Mouse (Mus musculus) heart, embryonic 11.5 days (tissue): ENCODE measurements around the gene Ptcd1. TPM values are rescaled to one million over a fixed set of nuclear protein-coding genes. Genes with fewer than 3 reads are reported as not detected.
"Not testable (repeated sequence)": the region's sequence is repeated elsewhere in the genome, so short reads cannot be mapped to it uniquely, and the experiment has no call there.

ENCODE experiments used
- ATAC-seq: fragments of 200-750 bp; cut with Nextera tagmentation; replicated peaks from 2 replicates; pipeline ENCODE4 v1.8.0; 2017; ENCODE audit warnings: moderate library complexity; ENCODE audit not compliant: insufficient number of reproducible peaks, low FRiP score, low TSS enrichment
- H3K27ac ChIP-seq: fragments of 300-500 bp; sonication (generic); 2 replicates; pipeline ENCODE4 v1.5.1; 2014; ENCODE audit warnings: mild to moderate bottlenecking, low read depth, low read length
- H3K27me3 ChIP-seq: fragments of 300-500 bp; sonication (generic); 2 replicates; pipeline ENCODE4 v1.6.1; 2014; ENCODE audit warnings: mild to moderate bottlenecking, low read length, mixed read lengths; ENCODE audit not compliant: control insufficient read depth, insufficient read depth
- H3K36me3 ChIP-seq: fragments of 300-500 bp; sonication (generic); 2 replicates; pipeline ENCODE4 v1.6.1; 2014; ENCODE audit warnings: mild to moderate bottlenecking, low read length, moderate library complexity, mixed read lengths; ENCODE audit not compliant: control insufficient read depth, insufficient read depth
- H3K4me1 ChIP-seq: fragments of 300-500 bp; sonication (generic); 2 replicates; pipeline ENCODE4 v1.6.1; 2014; ENCODE audit warnings: low read length; ENCODE audit not compliant: control insufficient read depth, insufficient read depth
- H3K4me2 ChIP-seq: fragments of 300-500 bp; sonication (generic); 2 replicates; pipeline ENCODE4 v1.6.1; 2014; ENCODE audit warnings: mild to moderate bottlenecking, moderate library complexity
- H3K4me3 ChIP-seq: fragments of 300-500 bp; sonication (generic); 2 replicates; pipeline ENCODE4 v1.5.1; 2014; ENCODE audit warnings: low read depth, low read length
- H3K9ac ChIP-seq: fragments of 300-500 bp; sonication (generic); 2 replicates; pipeline ENCODE4 v1.6.1; 2014; ENCODE audit warnings: mild to moderate bottlenecking, low read depth, low read length, moderate library complexity
- H3K9me3 ChIP-seq: fragments of 300-500 bp; sonication (generic); replicated peaks from 2 replicates; pipeline ENCODE4 v1.6.1; 2016; ENCODE audit warnings: low read length; ENCODE audit not compliant: control insufficient read depth
- WGBS: fragments of 180-500 bp; shearing (Covaris S2); extraction: QIAGEN DNeasy Blood & Tissue Kit; methylation state at CpG from one replicate; pipeline ENCODE4 v1.1.7; 2014; ENCODE audit not compliant: insufficient replicate concordance; 5-methylcytosine and 5-hydroxymethylcytosine counted together
- polyA plus RNA-seq: library from polyadenylated mRNA; unstranded; fragments of >200 nt; fragmentation: Nextera tagmentation; extraction: Ambion mirVana; gene quantifications from 2 replicates; pipeline ENCODE4 v1.2.1, GENCODE M21; 2014

Gene Ptcd1
- polyA plus RNA-seq, 1 experiment from 2014 or later = 7.4 TPM

- WGBS = 65% methylated on average over 6 of the region's 6 CpGs
- Histone ChIP-seq H3K36me3 (peaks cover 60% of the 10 kb centered on the region), H3K4me3 (no peak overlapping the region), H3K27ac (no peak overlapping the region; the same call in 1 of the 2 replicates), H3K4me1 (no peaks in the 10 kb centered on the region), H3K27me3 (no peaks in the 10 kb centered on the region), H3K9me3 (no peaks in the 10 kb centered on the region), H3K4me2 (no peak overlapping the region), H3K9ac (no peak overlapping the region)
- ATAC-seq = 0 out of 2 replicates have a peak, but pooled peaks have one; percentile 20
Measured at GRCm38 (mm10) chr5:145149294-145149693, 17.6 kb downstream of the Ptcd1 start.

- Histone ChIP-seq H3K4me1 (no peaks in the 10 kb centered on the region), H3K4me2 (no peak overlapping the region), H3K9ac (no peak overlapping the region), H3K27ac (no peak overlapping the region), H3K4me3 (no peak overlapping the region), H3K27me3 (no peaks in the 10 kb centered on the region), H3K36me3 (peaks cover 58% of the 10 kb centered on the region), H3K9me3 (no peaks in the 10 kb centered on the region)
- ATAC-seq = no peak
- 93% methylated on average over 5 of the region's 5 CpGs for WGBS
Measured at GRCm38 (mm10) chr5:145147748-145148147, 19.2 kb downstream of the Ptcd1 start.

- H3K4me2 ChIP-seq = peak overlapping the region; percentile 91
- H3K9me3 ChIP-seq = no peaks in the 10 kb centered on the region
- no peak for ATAC-seq
- peak overlapping the region; percentile 95 for H3K9ac ChIP-seq
- peaks cover 14% of the 10 kb centered on the region for H3K4me1 ChIP-seq
- peaks cover 22% of the 10 kb centered on the region for H3K36me3 ChIP-seq
- no peaks in the 10 kb centered on the region for H3K27me3 ChIP-seq
- peak overlapping the region; percentile 78 for H3K4me3 ChIP-seq
- peak overlapping the region; percentile 91 for H3K27ac ChIP-seq
- under 1% methylated on average over 18 of the region's 18 CpGs for WGBS
Measured at GRCm38 (mm10) chr5:145140611-145141010, 26.3 kb downstream of the Ptcd1 start.

GRCm38 (mm10) chr5:145139571-145140519, 27.1 kb downstream of the Ptcd1 start, which contains the start of the genes Pdap1 and Bud31:
Gene Pdap1 (minus strand): TSS chr5:145140238.
Gene Bud31 (plus strand): TSS chr5:145140362.
- Histone ChIP-seq H3K27me3 (no peaks in the 10 kb centered on the region), H3K36me3 (peaks cover 23% of the 10 kb centered on the region), H3K27ac (peak within 1 kb of the TSS; percentile 91), H3K9me3 (no peaks in the 10 kb centered on the region), H3K9ac (peak within 1 kb of the TSS; percentile 95), H3K4me1 (peaks cover 14% of the 10 kb centered on the region), H3K4me3 (peak within 1 kb of the TSS; percentile 78), H3K4me2 (peak within 1 kb of the TSS; percentile 91)
- under 1% methylated on average over 77 of the region's 84 CpGs for WGBS
- ATAC-seq = peak; percentile 92

GRCm38 (mm10) chr5:145138836-145139235, 28.1 kb downstream of the Ptcd1 start:
- no peak for ATAC-seq
- Histone ChIP-seq H3K4me1 (peaks cover 14% of the 10 kb centered on the region), H3K27me3 (no peaks in the 10 kb centered on the region), H3K27ac (no peak overlapping the region), H3K4me3 (peak overlapping the region; percentile 78), H3K9me3 (no peaks in the 10 kb centered on the region), H3K36me3 (peaks cover 23% of the 10 kb centered on the region), H3K4me2 (peak overlapping the region; percentile 91), H3K9ac (peak overlapping the region; percentile 95)
- WGBS = 19% methylated on average over 6 of the region's 6 CpGs

GRCm38 (mm10) chr5:145133275-145133674, 33.6 kb downstream of the Ptcd1 start:
- WGBS = 84% methylated on average over 6 of the region's 6 CpGs
- not testable (repeated sequence) for H3K9ac ChIP-seq, H3K4me2 ChIP-seq, H3K4me1 ChIP-seq, H3K9me3 ChIP-seq, ATAC-seq, H3K4me3 ChIP-seq, H3K27me3 ChIP-seq, H3K27ac ChIP-seq
- H3K36me3 ChIP-seq = peaks cover 50% of the 10 kb centered on the region

GRCm38 (mm10) chr5:145130995-145131394, 35.9 kb downstream of the Ptcd1 start:
- WGBS = 90% methylated on average over 3 of the region's 3 CpGs
- no peak overlapping the region for H3K27ac ChIP-seq
- no peak for ATAC-seq
- H3K9ac ChIP-seq = no peak overlapping the region
- peaks cover 57% of the 10 kb centered on the region for H3K36me3 ChIP-seq
- no peak overlapping the region for H3K4me3 ChIP-seq
- H3K4me1 ChIP-seq = no peaks in the 10 kb centered on the region
- H3K9me3 ChIP-seq = no peaks in the 10 kb centered on the region
- H3K4me2 ChIP-seq = no peak overlapping the region
- H3K27me3 ChIP-seq = no peaks in the 10 kb centered on the region

GRCm38 (mm10) chr5:145130191-145130590, 36.7 kb downstream of the Ptcd1 start:
- 83% methylated on average over 11 of the region's 11 CpGs for WGBS
- no peak overlapping the region for H3K4me3 ChIP-seq
- no peak overlapping the region for H3K27ac ChIP-seq
- H3K27me3 ChIP-seq = no peaks in the 10 kb centered on the region
- no peaks in the 10 kb centered on the region for H3K4me1 ChIP-seq
- no peak overlapping the region for H3K9ac ChIP-seq
- peaks cover 55% of the 10 kb centered on the region for H3K36me3 ChIP-seq
- H3K4me2 ChIP-seq = no peak overlapping the region
- no peak for ATAC-seq
- no peaks in the 10 kb centered on the region for H3K9me3 ChIP-seq
